Mouse (Mus musculus): ENCODE data around the gene Dip2a.

The Dip2a gene

DNA sequence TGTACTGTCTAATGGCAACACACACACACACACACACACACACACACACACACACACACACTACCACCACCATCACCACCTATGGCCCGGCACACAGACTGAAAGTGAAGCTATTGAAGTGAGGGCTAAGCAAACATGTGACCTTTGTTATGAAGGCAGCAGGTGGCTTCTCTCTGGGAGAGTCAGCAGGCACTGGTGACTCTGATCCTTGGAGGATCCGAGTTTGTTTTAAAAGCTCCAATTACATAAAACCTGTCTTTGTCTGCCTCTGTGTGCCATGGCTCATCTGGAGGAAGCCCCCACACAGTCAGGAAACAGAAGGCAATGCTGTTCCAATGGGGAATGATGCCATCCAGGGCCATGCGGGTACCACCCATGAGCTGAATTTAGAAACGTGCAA is 98.5 kb downstream of the Dip2a start:
- in situ Hi-C loops (cut with MboI, MseI), result no loop called here

DNA sequence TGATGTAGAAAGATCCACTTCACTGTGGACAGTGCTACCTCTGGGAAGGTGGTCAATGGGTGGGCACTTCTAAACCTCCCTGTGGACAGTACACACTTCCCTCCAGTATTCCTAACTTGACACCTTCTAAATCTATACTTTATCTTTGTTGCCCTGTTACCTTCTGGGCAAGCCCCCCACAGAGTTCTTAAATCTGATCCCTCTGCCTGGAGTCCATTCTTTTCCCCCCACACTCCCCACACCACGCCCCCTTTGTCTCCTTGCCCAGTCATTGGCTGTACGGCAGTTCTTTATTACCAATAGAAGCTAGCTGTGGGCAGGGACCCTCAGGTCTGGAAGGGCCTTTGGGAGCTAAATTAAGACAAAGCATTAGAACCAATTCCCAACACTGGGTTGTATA is 100.0 kb downstream of the Dip2a start:
- in situ Hi-C loops (cut with MboI, MseI), result no loop called here

DNA sequence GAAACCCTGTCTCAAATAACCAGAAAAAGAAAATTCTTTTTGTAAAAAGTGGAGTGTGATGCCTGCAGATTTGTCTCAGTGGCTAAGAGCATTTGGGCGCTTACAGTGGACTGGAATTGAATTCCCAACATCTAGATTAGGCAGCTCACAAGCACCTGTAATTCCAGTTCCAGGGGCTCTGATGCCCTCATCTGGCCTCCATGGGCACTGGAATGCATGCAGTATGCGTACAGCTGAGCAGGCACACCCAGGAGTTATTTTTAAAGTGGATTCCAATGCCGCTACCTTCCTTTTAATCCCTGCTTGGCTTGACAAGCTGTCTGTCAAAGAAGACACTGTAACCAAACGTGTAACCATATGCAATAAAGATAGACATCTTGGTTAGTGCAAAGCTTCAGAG is 105.7 kb downstream of the Dip2a start:
- in situ Hi-C loops (cut with MboI, MseI), result no loop called here

DNA sequence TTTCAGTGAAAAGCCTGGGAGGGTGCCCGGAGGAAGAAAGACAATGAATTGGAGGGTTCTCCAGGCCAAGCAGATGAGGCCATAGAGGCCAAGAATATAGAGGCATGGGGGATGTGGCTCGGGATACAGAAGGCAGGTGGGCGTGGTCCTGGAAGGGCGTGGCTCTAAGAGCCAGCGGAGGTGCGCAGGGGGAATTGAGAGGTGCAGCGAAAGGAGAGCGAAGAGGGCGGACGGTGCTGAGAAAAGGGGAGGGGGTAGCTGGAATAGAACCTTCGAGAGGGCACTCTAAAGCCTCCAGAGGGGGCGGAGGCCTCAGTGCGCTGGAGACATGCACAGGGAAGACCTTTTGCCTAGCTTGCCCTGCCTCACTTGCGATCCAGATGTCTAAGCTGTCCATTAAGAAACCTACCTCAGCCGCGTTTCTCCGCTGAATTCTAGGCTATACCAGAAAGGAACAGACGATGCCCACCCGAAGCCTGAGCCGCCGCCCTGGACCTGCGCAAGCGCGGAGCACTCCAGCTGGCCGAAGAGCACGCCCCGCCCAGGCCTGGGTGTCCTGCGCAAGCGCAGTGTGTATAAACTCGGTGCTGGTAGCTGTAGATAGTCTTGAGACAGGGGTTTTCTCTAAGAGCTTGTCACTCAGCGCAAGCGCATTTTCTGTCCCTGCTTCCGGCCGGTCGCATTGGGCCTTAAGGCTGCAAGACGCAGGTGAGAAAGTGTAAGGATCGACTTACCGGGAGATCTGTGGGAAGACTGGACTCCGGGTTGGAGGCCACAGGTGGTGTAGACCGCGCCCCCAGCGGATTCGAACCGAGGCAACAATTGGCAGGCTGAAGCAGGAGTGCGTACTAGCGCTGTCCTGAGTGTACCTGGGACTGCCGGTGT is 107.5 kb downstream of the Dip2a start, which contains the start of gene Prmt2:
Gene Prmt2, minus strand, starts transcription at position 525 of the 885 bp plus-strand sequence.
- in situ Hi-C loops (cut with MboI, MseI), result no loop called here

DNA sequence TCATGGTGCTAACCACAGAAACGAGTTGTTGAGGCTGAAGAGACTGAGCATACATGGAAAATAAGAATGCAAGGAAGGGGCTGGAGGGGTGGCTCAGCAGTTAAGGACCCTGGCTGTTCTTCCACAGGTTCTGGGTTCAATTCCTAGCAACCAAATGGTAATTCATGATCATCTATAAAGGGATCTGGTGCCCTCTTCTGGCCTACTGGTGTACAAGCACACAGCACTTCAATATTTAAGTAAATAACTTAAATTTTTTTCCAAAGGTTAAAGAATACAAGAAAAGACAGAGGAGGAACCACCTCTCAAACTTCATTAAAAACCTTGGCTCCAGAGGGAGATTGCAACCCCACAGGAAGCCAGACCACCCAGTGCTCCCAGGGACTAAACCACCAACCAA is 115.5 kb downstream of the Dip2a start:
- in situ Hi-C loops (cut with MboI, MseI), result no loop called here

DNA sequence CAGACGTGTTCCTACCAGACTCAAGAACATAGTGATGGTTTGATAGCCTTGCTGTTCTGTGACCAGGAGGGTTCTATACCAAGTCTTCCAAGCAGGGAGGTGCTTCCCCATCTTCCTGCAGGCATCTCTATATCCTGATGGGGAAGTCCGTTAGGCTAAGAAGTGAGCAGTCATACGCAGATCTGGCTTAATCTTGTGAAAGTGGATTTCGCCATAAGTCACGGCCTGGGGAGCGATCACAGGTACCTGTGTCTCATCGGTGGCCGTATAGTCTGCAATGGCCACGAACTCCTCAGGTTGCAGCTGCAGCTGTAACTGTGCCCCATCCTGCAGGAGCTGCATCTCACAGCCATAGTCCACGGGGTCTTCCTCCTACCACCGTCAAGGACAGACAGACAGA is 119.1 kb downstream of the Dip2a start:
- in situ Hi-C loops (cut with MboI, MseI), result no loop called here

DNA sequence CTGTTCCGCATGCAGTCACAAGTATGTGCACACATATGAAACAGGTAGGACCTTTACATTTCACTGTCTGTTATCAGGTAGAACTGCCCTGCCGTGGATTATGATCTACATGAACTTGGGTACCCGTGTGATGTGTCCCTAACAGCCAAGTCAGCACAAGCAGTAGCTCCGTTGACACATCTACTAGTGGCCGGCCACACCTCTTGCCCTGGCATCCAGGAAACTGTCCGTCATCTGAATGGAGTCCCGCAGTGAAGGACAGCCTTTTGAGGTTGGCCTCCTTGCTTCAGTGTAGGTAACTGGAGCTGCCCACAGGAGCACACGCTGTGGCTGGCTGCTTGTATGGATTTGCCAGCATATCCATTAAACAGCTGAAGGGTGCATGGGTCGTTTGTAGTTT is 126.9 kb downstream of the Dip2a start:
- in situ Hi-C loops (cut with MboI, MseI), result no loop called here

DNA sequence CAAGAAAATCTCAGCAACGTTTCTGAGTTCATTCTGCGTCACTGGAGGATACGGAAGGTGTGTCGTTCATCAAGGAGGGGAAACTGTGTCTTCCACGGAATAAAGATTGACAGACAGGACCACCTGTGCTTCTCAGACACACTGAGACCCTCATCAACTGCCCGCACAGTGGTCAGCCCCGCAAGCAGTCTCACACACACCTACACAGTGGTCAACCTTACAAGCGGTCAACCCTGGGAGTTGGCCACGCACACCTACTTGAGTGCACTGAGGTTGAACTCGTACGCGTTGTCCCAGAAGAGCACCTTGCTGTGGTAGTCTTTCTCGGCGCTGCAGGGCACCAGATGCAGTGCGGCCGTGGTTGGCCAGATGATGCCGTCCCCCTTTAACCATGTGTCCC is 128.0 kb downstream of the Dip2a start:
- in situ Hi-C loops (cut with MboI, MseI), result no loop called here

DNA sequence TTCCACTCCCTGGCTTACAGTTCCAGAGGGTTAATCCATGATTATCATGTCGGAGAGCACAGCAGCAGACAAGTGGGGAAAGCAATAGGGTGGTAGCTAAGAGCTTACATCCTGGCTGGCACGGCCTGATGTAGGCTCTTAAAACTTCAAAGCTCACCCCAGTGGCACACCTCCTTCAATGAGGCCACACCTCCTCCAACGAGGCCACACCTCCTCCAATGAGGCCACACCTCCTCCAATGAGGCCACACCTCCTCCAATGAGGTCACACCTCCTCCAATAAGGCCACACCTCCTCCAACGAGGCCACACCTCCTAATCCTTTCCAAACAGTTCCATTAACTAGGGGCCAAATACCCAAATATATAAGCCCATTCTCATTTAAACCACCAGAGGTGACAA is 130.9 kb downstream of the Dip2a start:
- in situ Hi-C loops (cut with MboI, MseI), result no loop called here

DNA sequence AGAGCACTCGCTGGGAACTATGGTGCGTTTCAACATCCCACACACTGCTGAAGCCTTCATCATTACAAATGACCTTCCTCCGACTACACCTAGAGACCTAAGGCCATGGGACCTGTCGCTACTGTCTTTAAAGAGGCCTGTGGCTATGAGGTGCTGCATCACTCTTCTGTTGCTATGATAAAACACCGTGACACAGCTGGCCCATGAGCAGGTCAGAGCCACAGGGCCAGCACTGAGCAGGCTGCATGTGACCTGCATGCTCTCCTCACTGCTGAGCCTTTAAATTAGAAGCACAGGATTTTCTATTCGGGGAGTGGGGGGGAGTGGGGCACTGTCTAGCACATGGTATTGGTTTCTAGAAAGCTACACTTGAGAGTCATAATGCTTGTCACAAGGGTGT is 133.0 kb downstream of the Dip2a start:
- in situ Hi-C loops (cut with MboI, MseI), result no loop called here

DNA sequence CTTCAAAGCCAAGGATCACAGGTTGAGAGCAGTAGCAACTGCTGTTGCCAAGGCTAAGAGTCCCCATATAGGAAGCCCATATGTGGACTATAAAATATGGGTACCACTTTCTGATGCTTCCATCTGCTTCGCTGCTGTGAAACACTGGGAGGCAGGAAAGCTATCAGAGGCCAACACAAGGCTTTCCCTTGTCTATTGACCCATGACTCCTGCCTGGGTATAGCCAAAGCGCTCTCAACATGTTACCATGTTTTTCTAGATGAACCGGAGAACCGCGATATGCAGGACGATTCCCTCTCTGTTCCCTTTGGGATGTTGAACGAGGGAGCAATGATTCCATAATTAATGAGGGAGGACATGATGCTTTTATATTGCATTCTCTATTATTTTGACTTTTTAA is 134.3 kb downstream of the Dip2a start:
- in situ Hi-C loops (cut with MboI, MseI), result no loop called here

Measured in T-helper 2 cell (primary cell).